Mouse (Mus musculus): Measurements from ENCODE around the gene Mindy1.
"Not testable (repeated sequence)": the region's sequence is repeated elsewhere in the genome, so short reads cannot be mapped to it uniquely, and the experiment has no call there.

The Mindy1 gene

GRCm38 (mm10) chr3:95319701-95320625 is 38.8 kb downstream of the Mindy1 start:
- no peak for DNase-seq (ENCODE audit: low read depth, low spot score)

GRCm38 (mm10) chr3:95323429-95323828 is 42.3 kb downstream of the Mindy1 start:
- no peak for DNase-seq (ENCODE audit: low read depth, low spot score)

- DNase-seq (ENCODE audit: low read depth, low spot score), result no peak
These were observed 43.5 kb downstream of the Mindy1 start for GRCm38 (mm10) chr3:95324454-95325144.

GRCm38 (mm10) chr3:95328803-95329404 is 47.8 kb downstream of the Mindy1 start:
- no peak for DNase-seq (ENCODE audit: low read depth, low spot score)

- DNase-seq (ENCODE audit: low read depth, low spot score), result no peak
These were observed 50.4 kb downstream of the Mindy1 start for GRCm38 (mm10) chr3:95331528-95331927.

GRCm38 (mm10) chr3:95337345-95337744 is 56.2 kb downstream of the Mindy1 start:
- DNase-seq (ENCODE audit: low read depth, low spot score), result no peak

DNA sequence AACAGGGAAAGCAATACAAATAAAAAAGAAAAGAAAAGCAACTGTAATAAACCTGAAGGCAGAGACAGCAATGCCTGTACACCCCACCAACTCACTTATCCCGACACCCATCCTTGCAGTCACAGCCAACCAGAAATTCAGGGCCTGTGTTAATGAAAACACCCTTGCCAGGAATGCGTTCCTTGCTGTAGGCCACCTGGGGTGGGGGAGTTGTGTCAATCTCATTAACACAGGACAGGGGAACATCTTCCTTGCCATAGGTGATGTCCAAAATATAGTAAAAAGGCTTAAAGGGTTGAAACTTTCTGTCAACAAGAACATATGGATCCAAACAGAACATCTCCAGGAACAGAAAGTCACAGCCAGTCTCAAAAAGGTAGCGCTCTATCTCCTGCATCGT is 57.1 kb downstream of the Mindy1 start:
- no peak for DNase-seq (ENCODE audit: low read depth, low spot score)

- DNase-seq (ENCODE audit: low read depth, low spot score), result not testable (repeated sequence)
These were observed 62.3 kb downstream of the Mindy1 start for GRCm38 (mm10) chr3:95343356-95344000.

Measured in CD4-positive helper T cell, adult 2 months (primary cell).